Mouse (Mus musculus) NIH3T3 (cell line): ENCODE data around the gene Adam12.

Experiments used
- DNase-seq: peaks from one replicate; pipeline ENCODE4 v3.0.0-alpha.2; 2012; ENCODE audit warnings: low read depth

Gene Adam12

GRCm38 (mm10) chr7:134231378-134232346 lies at the start of gene Adam12:
Adam12 (minus strand) TSS chr7:134232146.
- peak; percentile 78 for DNase-seq

GRCm38 (mm10) chr7:134272956-134273355 lies 41.0 kb upstream of the Adam12 start:
- no peak for DNase-seq

GRCm38 (mm10) chr7:134272421-134272820 lies 40.5 kb upstream of the Adam12 start:
- no peak for DNase-seq

GRCm38 (mm10) chr7:134265783-134266182 lies 33.8 kb upstream of the Adam12 start:
- DNase-seq: no peak

- peak; percentile 77 for DNase-seq
These were observed 31.4 kb upstream of the Adam12 start for GRCm38 (mm10) chr7:134263146-134263906.

GRCm38 (mm10) chr7:134261003-134261701 lies 29.2 kb upstream of the Adam12 start:
- peak; percentile 83 for DNase-seq

GRCm38 (mm10) chr7:134250273-134250870 lies 18.4 kb upstream of the Adam12 start:
- DNase-seq: no peak

GRCm38 (mm10) chr7:134248041-134248440 lies 16.1 kb upstream of the Adam12 start:
- no peak for DNase-seq

GRCm38 (mm10) chr7:134246624-134247023 lies 14.7 kb upstream of the Adam12 start:
- DNase-seq: no peak

GRCm38 (mm10) chr7:134242773-134243172 lies 10.8 kb upstream of the Adam12 start:
- DNase-seq: no peak

GRCm38 (mm10) chr7:134241212-134241611 lies 9.3 kb upstream of the Adam12 start:
- no peak for DNase-seq

GRCm38 (mm10) chr7:134240579-134240978 lies 8.6 kb upstream of the Adam12 start:
- no peak for DNase-seq

- no peak for DNase-seq
These were observed 6.9 kb upstream of the Adam12 start for GRCm38 (mm10) chr7:134238863-134239262.

GRCm38 (mm10) chr7:134237356-134237755 lies 5.4 kb upstream of the Adam12 start:
- DNase-seq: no peak

- DNase-seq: no peak
These were observed 4.8 kb upstream of the Adam12 start for GRCm38 (mm10) chr7:134236727-134237126.

GRCm38 (mm10) chr7:134235552-134235951 lies 3.6 kb upstream of the Adam12 start:
- no peak for DNase-seq

- no peak for DNase-seq
These were observed 1.2 kb downstream of the Adam12 start for GRCm38 (mm10) chr7:134230708-134231107.

- DNase-seq: no peak
These were observed 2.0 kb downstream of the Adam12 start for GRCm38 (mm10) chr7:134229899-134230298.

- DNase-seq: no peak
These were observed 4.0 kb downstream of the Adam12 start for GRCm38 (mm10) chr7:134227773-134228455.

- no peak for DNase-seq
These were observed 4.8 kb downstream of the Adam12 start for GRCm38 (mm10) chr7:134227101-134227500.

- no peak for DNase-seq
These were observed 5.7 kb downstream of the Adam12 start for GRCm38 (mm10) chr7:134226231-134226630.
